Mouse (Mus musculus) embryonic facial prominence, embryonic 11.5 days (tissue): ENCODE results near the gene Tsc22d1. TPM values are rescaled to one million over a fixed set of nuclear protein-coding genes. Genes with fewer than 3 reads are reported as not detected.

Experiments
- ATAC-seq: fragments of 200-750 bp; cut with Nextera tagmentation; replicated peaks from 2 replicates; pipeline ENCODE4 v1.8.0; 2017; ENCODE audit warnings: low read depth; ENCODE audit not compliant: insufficient number of reproducible peaks, low FRiP score, low TSS enrichment
- DNase-seq: peaks from one replicate; pipeline ENCODE4 v3.0.0-alpha.2; 2015; ENCODE audit warnings: low spot score
- H3K27ac ChIP-seq: fragments of 300-500 bp; sonication (generic); replicated peaks from 2 replicates; pipeline ENCODE4 v1.5.1; 2014; ENCODE audit warnings: mild to moderate bottlenecking, low read depth, low read length, control low read depth
- H3K27me3 ChIP-seq: fragments of 300-500 bp; sonication (generic); 2 replicates; pipeline ENCODE4 v1.6.1; 2014; ENCODE audit warnings: mild to moderate bottlenecking, low read length, moderate library complexity, mixed read lengths; ENCODE audit not compliant: control insufficient read depth, insufficient read depth
- H3K36me3 ChIP-seq: fragments of 300-500 bp; sonication (generic); replicated peaks from 2 replicates; pipeline ENCODE4 v1.6.1; 2014; ENCODE audit warnings: low read depth, mild to moderate bottlenecking, low read length, moderate library complexity, mixed read lengths; ENCODE audit not compliant: control insufficient read depth, insufficient read depth
- H3K4me1 ChIP-seq: fragments of 300-500 bp; sonication (generic); 2 replicates; pipeline ENCODE4 v1.6.1; 2014; ENCODE audit warnings: low read length, mixed read lengths; ENCODE audit not compliant: control insufficient read depth, insufficient read depth
- H3K4me2 ChIP-seq: fragments of 300-500 bp; sonication (generic); 2 replicates; pipeline ENCODE4 v1.6.1; 2014; ENCODE audit warnings: low read depth, mild to moderate bottlenecking, control low read depth, low read length, moderate library complexity
- H3K4me3 ChIP-seq: fragments of 300-500 bp; sonication (generic); 2 replicates; pipeline ENCODE4 v1.5.1; 2014; ENCODE audit warnings: low read depth, low read length, control low read depth
- H3K9ac ChIP-seq: fragments of 300-500 bp; sonication (generic); replicated peaks from 2 replicates; pipeline ENCODE4 v1.6.1; 2014; ENCODE audit warnings: mild to moderate bottlenecking, control low read depth, low read length
- H3K9me3 ChIP-seq: fragments of 300-500 bp; sonication (generic); replicated peaks from 2 replicates; pipeline ENCODE4 v1.6.1; 2016; ENCODE audit warnings: mild to moderate bottlenecking, low read length, inconsistent platforms, mixed read lengths; ENCODE audit not compliant: control insufficient read depth
- WGBS: fragments of 180-500 bp; shearing (Covaris S2); extraction: QIAGEN DNeasy Blood & Tissue Kit; methylation state at CpG from one replicate; pipeline ENCODE4 v1.1.7; 2014; 5-methylcytosine and 5-hydroxymethylcytosine counted together
- polyA plus RNA-seq: library from polyadenylated mRNA; unstranded; fragments of >200 nt; fragmentation: Nextera tagmentation; extraction: Ambion mirVana; gene quantifications from 2 replicates; pipeline ENCODE4 v1.2.1, GENCODE M21; 2014

Gene Tsc22d1
- polyA plus RNA-seq, 1 experiment from 2014 or later = 559 TPM

DNA sequence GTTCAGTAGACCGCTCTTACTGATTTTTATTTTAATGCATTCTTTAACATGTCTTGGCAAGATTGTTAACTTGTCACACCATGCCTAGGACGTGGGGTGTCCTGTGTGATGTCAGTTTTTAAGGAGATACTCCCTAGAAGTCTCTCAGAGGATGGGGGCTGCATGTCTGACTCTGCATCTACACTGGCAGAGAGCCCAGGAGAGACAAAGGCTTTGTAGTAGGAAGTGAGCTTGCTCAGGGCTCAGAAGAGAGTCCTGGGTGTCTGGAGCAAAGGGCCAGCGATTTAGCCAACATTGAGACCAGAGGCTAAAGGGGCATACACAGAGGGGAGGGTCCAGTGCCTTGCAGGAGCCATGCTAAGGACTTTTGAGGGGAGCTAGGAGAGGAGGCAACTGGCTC is 50.2 kb downstream of the Tsc22d1 start:
- H3K4me1 ChIP-seq = 0 out of 2 replicates have a peak, but pooled peaks cover 3% of the 10 kb centered on the region

DNA sequence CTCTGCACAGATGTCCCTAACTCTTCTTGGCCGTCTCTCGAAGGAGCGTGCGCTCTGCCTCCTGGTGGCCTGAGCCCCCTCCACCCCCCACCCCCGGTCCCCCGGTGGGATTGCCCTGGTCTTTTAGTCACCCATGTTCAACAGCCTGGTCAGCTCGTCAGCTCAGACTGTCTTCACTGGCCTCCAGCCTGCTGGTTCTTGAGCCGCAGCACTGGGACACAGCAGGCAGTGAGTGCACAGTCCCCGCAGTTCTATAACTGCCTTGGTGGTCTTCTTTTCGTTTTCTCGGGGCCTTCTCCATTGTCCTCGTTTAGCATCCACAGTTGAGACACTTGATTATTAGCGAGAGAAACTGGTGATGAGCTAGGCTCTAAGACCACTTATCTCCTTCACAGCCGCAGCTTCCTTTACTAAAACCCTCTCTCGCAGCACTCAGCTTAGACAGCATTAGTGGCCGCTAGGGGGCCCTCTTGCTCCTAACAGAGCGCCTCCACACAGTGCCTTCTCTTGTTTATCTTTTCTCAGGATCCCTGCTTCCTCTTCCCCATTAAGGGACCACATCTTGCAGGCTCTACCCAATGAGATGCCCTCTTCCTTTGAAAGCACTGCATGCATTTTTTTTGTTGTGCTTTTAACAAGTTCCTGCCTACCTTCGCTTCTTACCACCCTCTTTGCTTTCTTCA is 52.0 kb downstream of the Tsc22d1 start:
- Histone ChIP-seq H3K9ac (no peak overlapping the region; the same call in 1 of the 2 replicates), H3K4me3 (no peak overlapping the region), H3K4me2 (peak overlapping the region; percentile 10; the same call in 1 of the 2 replicates), H3K27ac (peak overlapping the region; percentile 28; the same call in 1 of the 2 replicates), H3K9me3 (no peaks in the 10 kb centered on the region), H3K27me3 (no peaks in the 10 kb centered on the region), H3K36me3 (no peaks in the 10 kb centered on the region; the same call in 1 of the 2 replicates), H3K4me1 (0 out of 2 replicates have a peak, but pooled peaks cover 3% of the 10 kb centered on the region)
- DNase-seq = peak; percentile 89
- WGBS = 25% methylated on average over 18 of the region's 18 CpGs
- ATAC-seq = peak; percentile 87

More for the DNA sequence above, 50.2 kb downstream of the Tsc22d1 start:
- H3K27me3 ChIP-seq = no peaks in the 10 kb centered on the region
- no peaks in the 10 kb centered on the region for H3K9me3 ChIP-seq
- no peak overlapping the region for H3K4me3 ChIP-seq
- WGBS = 68% methylated on average over 3 of the region's 3 CpGs
- ATAC-seq = no peak
- no peak for DNase-seq
- no peak overlapping the region for H3K27ac ChIP-seq
- H3K9ac ChIP-seq = no peak overlapping the region
- H3K4me2 ChIP-seq = no peak overlapping the region
- H3K36me3 ChIP-seq = no peaks in the 10 kb centered on the region; the same call in 1 of the 2 replicates

DNA sequence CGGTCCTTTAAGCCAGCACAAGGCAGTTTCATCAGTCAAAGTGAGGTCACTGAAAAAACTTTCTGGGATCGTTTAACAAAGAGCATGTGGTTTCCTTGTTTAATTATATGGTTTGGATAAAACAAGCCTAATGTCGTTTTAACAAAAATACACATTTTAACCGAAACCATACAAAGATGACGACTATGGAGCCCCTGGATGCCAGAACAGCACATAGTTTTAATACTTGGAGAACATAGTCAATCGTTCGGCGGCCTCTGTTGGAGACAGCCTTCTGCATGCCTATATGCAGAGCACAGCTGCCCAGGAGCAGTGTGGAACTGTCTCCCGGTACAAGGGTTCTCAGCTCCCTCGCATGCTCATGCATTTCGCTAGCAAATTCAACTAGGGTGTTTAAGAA is 53.2 kb downstream of the Tsc22d1 start:
- ATAC-seq = no peak
- DNase-seq = peak; percentile 59
- H3K9ac ChIP-seq = no peak overlapping the region
- H3K4me2 ChIP-seq = no peak overlapping the region
- H3K9me3 ChIP-seq = no peaks in the 10 kb centered on the region
- no peak overlapping the region for H3K4me3 ChIP-seq
- 0 out of 2 replicates have a peak, but pooled peaks cover 3% of the 10 kb centered on the region for H3K4me1 ChIP-seq
- H3K27ac ChIP-seq = no peak overlapping the region
- 57% methylated on average over 11 of the region's 11 CpGs for WGBS
- no peaks in the 10 kb centered on the region for H3K27me3 ChIP-seq
- H3K36me3 ChIP-seq = no peaks in the 10 kb centered on the region

DNA sequence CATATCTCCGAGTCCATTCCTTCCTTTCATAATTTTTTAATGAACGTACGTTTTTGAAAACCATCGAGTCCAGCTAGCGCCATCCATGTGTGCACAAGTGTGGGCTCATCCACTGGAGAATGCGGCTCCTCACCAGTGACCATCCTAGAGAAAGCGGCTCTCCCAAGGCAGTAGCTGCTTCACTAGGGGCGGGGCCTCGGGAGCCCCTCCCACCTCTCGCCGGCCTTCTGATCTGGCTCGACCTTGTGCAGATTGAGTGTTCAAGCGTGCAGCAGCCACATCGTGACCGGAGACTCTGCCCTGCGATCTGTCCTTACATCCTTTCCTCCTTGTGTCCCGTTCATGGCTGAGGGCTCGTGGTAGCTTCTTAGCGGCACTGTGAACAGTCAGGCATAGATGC is 56.5 kb downstream of the Tsc22d1 start:
- Histone ChIP-seq H3K4me2 (no peak overlapping the region), H3K27ac (no peak overlapping the region), H3K9ac (no peak overlapping the region), H3K9me3 (no peaks in the 10 kb centered on the region), H3K36me3 (no peaks in the 10 kb centered on the region), H3K4me1 (0 out of 2 replicates have a peak, but pooled peaks cover 3% of the 10 kb centered on the region), H3K4me3 (no peak overlapping the region), H3K27me3 (no peaks in the 10 kb centered on the region)
- ATAC-seq (no peak), DNase-seq (no peak)
- WGBS = 77% methylated on average over 19 of the region's 19 CpGs

- DNase-seq (no peak), ATAC-seq (no peak)
- H3K9ac ChIP-seq = no peak overlapping the region
- H3K4me3 ChIP-seq = no peak overlapping the region
- H3K9me3 ChIP-seq = no peaks in the 10 kb centered on the region
- WGBS = 65% methylated on average over 8 of the region's 8 CpGs
- no peaks in the 10 kb centered on the region for H3K27me3 ChIP-seq
- no peaks in the 10 kb centered on the region for H3K4me1 ChIP-seq
- H3K36me3 ChIP-seq = no peaks in the 10 kb centered on the region
- H3K4me2 ChIP-seq = no peak overlapping the region
- no peak overlapping the region for H3K27ac ChIP-seq
These were observed 57.7 kb downstream of the Tsc22d1 start for GRCm38 (mm10) chr14:76472487-76472886.

DNA sequence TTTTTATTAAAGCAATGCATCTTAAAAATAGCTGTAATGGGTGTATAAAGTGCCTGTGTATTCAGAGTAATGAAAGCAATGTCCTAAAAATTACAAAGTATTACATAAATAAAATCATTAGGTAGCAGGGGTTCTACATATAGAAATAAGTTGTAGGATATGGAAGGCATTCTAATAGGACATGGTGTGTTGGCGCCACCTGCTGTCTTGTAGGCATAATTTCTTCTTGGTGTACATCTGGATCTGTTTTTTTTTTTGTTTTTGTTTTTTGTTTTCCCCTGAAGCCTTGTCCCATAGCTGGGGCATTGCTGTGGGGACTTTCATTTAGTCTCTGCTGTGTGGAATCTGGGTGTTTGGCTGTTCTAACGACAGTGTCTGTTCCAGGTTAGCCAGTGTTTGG is 58.6 kb downstream of the Tsc22d1 start:
- WGBS = 10% methylated on average over 2 of the region's 2 CpGs
- Histone ChIP-seq H3K9ac (no peak overlapping the region), H3K4me2 (no peak overlapping the region), H3K4me1 (no peaks in the 10 kb centered on the region; the same call in 1 of the 2 replicates), H3K36me3 (no peaks in the 10 kb centered on the region), H3K4me3 (no peak overlapping the region), H3K27me3 (no peaks in the 10 kb centered on the region), H3K9me3 (no peaks in the 10 kb centered on the region), H3K27ac (no peak overlapping the region)
- ATAC-seq = no peak
- peak; percentile 74 for DNase-seq

DNA sequence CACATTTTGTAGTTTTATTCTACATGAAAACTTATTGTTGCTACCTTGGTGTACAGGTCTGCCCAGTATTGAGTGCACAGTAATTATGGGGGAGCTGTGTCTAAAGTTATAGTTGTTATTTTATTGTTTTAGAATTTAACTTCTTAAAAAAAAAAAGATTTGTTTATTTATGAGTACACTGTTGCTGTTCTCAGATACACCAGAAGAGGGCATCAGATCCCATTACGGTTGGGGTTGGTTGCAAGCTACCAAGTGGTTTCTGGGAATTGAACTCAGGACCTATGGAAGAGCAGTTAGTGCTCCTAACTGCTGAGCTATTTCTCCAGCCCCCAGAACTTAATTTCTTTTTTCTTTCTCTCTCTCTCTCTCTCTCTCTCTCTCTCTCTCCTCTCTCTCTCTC is 59.4 kb downstream of the Tsc22d1 start:
- Histone ChIP-seq H3K4me1 (no peaks in the 10 kb centered on the region; the same call in 1 of the 2 replicates), H3K36me3 (no peaks in the 10 kb centered on the region), H3K27me3 (no peaks in the 10 kb centered on the region), H3K9ac (no peak overlapping the region), H3K4me2 (no peak overlapping the region), H3K4me3 (no peak overlapping the region), H3K27ac (no peak overlapping the region), H3K9me3 (no peaks in the 10 kb centered on the region)
- ATAC-seq = no peak
- 55% methylated on average over 1 of the region's 1 CpGs for WGBS
- peak; percentile 21 for DNase-seq

- H3K4me1 ChIP-seq = no peaks in the 10 kb centered on the region; the same call in 1 of the 2 replicates
- DNase-seq (peak; percentile 11), ATAC-seq (no peak)
- 30% methylated on average over 4 of the region's 4 CpGs for WGBS
- no peak overlapping the region for H3K9ac ChIP-seq
- no peak overlapping the region for H3K4me2 ChIP-seq
- H3K9me3 ChIP-seq = no peaks in the 10 kb centered on the region
- H3K4me3 ChIP-seq = no peak overlapping the region
- H3K36me3 ChIP-seq = no peaks in the 10 kb centered on the region
- no peaks in the 10 kb centered on the region for H3K27me3 ChIP-seq
- H3K27ac ChIP-seq = no peak overlapping the region
These were observed 62.0 kb downstream of the Tsc22d1 start for GRCm38 (mm10) chr14:76476770-76477169.
